Mouse (Mus musculus) gonadal fat pad, adult 2 months (tissue): ENCODE results near the gene Tmem170b. TPM values are rescaled to one million over a fixed set of nuclear protein-coding genes. Genes with fewer than 3 reads are reported as not detected.

ENCODE experiments used
- DNase-seq: peaks from one replicate; pipeline ENCODE4 v3.0.0-alpha.2; 2012; ENCODE audit warnings: low read depth
- polyA plus RNA-seq: library from polyadenylated mRNA; depleted of rRNA; stranded (reverse); fragments of >200 nt; gene quantifications from 2 replicates; pipeline ENCODE4 v1.2.3, GENCODE M21; 2012

Gene Tmem170b
- polyA plus RNA-seq, 1 experiment: 3.8 TPM

- no peak for DNase-seq
Measured at GRCm38 (mm10) chr13:41614539-41614938, 8.8 kb downstream of the Tmem170b start.

- DNase-seq: no peak
Measured at GRCm38 (mm10) chr13:41614982-41615381, 9.3 kb downstream of the Tmem170b start.

GRCm38 (mm10) chr13:41619470-41619869 lies 13.8 kb downstream of the Tmem170b start:
- no peak for DNase-seq

GRCm38 (mm10) chr13:41620132-41620531 lies 14.4 kb downstream of the Tmem170b start:
- no peak for DNase-seq

- no peak for DNase-seq
Measured at GRCm38 (mm10) chr13:41624123-41624522, 18.4 kb downstream of the Tmem170b start.

- no peak for DNase-seq
Measured at GRCm38 (mm10) chr13:41625248-41625647, 19.5 kb downstream of the Tmem170b start.

GRCm38 (mm10) chr13:41627277-41627916 lies 21.7 kb downstream of the Tmem170b start:
- DNase-seq: no peak

GRCm38 (mm10) chr13:41634401-41634818 lies 28.7 kb downstream of the Tmem170b start:
- DNase-seq: no peak

- no peak for DNase-seq
Measured at GRCm38 (mm10) chr13:41638083-41638482, 32.4 kb downstream of the Tmem170b start.

GRCm38 (mm10) chr13:41642851-41643250 lies 37.1 kb downstream of the Tmem170b start:
- DNase-seq: no peak

- DNase-seq: no peak
Measured at GRCm38 (mm10) chr13:41643798-41644197, 38.1 kb downstream of the Tmem170b start.

- no peak for DNase-seq
Measured at GRCm38 (mm10) chr13:41644591-41645482, 39.1 kb downstream of the Tmem170b start.

- DNase-seq: no peak
Measured at GRCm38 (mm10) chr13:41645483-41645859, 39.8 kb downstream of the Tmem170b start.

GRCm38 (mm10) chr13:41647976-41648375 lies 42.3 kb downstream of the Tmem170b start:
- no peak for DNase-seq

- no peak for DNase-seq
Measured at GRCm38 (mm10) chr13:41650665-41651064, 45.0 kb downstream of the Tmem170b start.

- DNase-seq: no peak
Measured at GRCm38 (mm10) chr13:41653791-41654190, 48.1 kb downstream of the Tmem170b start.

GRCm38 (mm10) chr13:41655576-41656090 lies 49.9 kb downstream of the Tmem170b start:
- no peak for DNase-seq

GRCm38 (mm10) chr13:41660052-41660793 lies 54.5 kb downstream of the Tmem170b start:
- DNase-seq: no peak

- no peak for DNase-seq
Measured at GRCm38 (mm10) chr13:41661116-41661515, 55.4 kb downstream of the Tmem170b start.

GRCm38 (mm10) chr13:41662401-41663070 lies 56.8 kb downstream of the Tmem170b start:
- no peak for DNase-seq

- no peak for DNase-seq
Measured at GRCm38 (mm10) chr13:41663501-41664195, 57.9 kb downstream of the Tmem170b start.
